Mouse (Mus musculus) hindbrain, embryonic 13.5 days (tissue): ENCODE results near the gene Gskip. TPM values are rescaled to one million over a fixed set of nuclear protein-coding genes. Genes with fewer than 3 reads are reported as not detected.
A peak's percentile ranks its signal among the peaks of the same experiment; 100 is the strongest.

Experiments
- ATAC-seq: fragments of 200-750 bp; cut with Nextera tagmentation; 2 replicates; pipeline ENCODE4 v1.8.0; 2017; ENCODE audit warnings: moderate TSS enrichment; ENCODE audit not compliant: low FRiP score
- H3K27ac ChIP-seq: fragments of 300-500 bp; sonication (generic); 2 replicates; pipeline ENCODE4 v1.5.1; 2015; ENCODE audit warnings: inconsistent platforms, mild to moderate bottlenecking, moderate library complexity
- H3K27me3 ChIP-seq: fragments of 300-500 bp; sonication (generic); 2 replicates; pipeline ENCODE4 v1.6.1; 2015; ENCODE audit warnings: mild to moderate bottlenecking, inconsistent platforms
- H3K36me3 ChIP-seq: fragments of 300-500 bp; sonication (generic); 2 replicates; pipeline ENCODE4 v1.6.1; 2015; ENCODE audit warnings: mild to moderate bottlenecking, inconsistent platforms
- H3K4me1 ChIP-seq: fragments of 300-500 bp; sonication (generic); replicated peaks from 2 replicates; pipeline ENCODE4 v1.6.1; 2015; ENCODE audit warnings: inconsistent platforms
- H3K4me2 ChIP-seq: fragments of 300-500 bp; sonication (generic); 2 replicates; pipeline ENCODE4 v1.6.1; 2015; ENCODE audit warnings: inconsistent platforms, mild to moderate bottlenecking, moderate library complexity
- H3K4me3 ChIP-seq: fragments of 300-500 bp; sonication (generic); 2 replicates; pipeline ENCODE4 v1.5.1; 2015; ENCODE audit warnings: mild to moderate bottlenecking, inconsistent platforms
- H3K9ac ChIP-seq: fragments of 300-500 bp; sonication (generic); 2 replicates; pipeline ENCODE4 v1.6.1; 2015; ENCODE audit warnings: mild to moderate bottlenecking, inconsistent platforms
- H3K9me3 ChIP-seq: fragments of 300-500 bp; sonication (generic); 2 replicates; pipeline ENCODE4 v1.6.1; 2016; ENCODE audit warnings: inconsistent platforms
- WGBS: fragments of 180-500 bp; shearing (Covaris S2); methylation state at CpG from one replicate; pipeline ENCODE4 v1.1.7; 2015; 5-methylcytosine and 5-hydroxymethylcytosine counted together
- polyA plus RNA-seq: library from polyadenylated mRNA; unstranded; fragments of >200 nt; fragmentation: Nextera tagmentation; extraction: Ambion mirVana; gene quantifications from 2 replicates; pipeline ENCODE4 v1.2.1, GENCODE M21; 2015

The Gskip gene
- polyA plus RNA-seq: 34.5 and 36.7 TPM in 2 replicates

DNA sequence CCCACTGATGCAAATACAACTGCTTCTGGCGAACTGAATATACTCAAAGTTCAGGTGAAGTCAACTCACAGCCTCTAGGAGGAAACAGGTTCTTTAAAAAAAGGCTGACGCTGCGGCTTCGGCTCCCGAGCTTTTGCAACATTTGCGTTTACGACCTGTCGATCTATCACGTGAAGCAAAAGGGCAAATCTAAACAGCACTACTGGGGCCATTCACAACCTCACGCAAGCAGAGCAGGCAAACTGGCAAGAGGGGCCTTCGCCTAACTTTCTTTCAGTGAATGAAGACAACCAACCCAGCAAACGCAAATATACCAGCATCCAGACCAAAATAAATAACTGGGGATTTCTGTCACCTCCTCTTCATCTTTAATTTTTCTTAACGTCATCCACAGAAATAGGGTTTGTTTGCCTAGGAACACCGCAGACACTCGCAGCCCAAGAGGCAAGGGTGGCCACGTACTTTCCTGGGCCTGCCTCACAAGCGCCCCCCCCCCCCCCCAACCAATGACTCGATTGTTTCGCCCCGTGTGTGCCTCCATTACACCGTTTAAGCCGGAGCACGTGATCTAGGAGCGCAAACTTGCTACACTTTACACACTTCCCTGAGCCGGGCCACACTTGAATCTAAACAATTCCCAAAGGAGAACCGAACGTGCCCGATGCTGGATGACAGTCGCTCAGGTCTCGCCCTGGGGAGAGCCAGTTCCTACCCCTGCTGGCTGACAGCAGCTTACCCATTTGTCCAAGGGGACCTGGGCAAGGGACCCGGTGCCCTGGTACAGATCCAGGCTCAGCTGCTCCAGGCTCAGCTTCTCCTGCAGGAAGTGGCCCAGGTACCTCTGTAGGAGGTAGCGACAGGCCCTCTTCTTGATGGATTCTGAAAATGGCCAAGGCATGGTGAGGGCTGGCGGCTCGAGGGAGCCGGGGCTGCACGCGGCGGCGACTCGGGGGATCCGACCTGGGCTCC lies at the start of gene Gskip:
Gene Gskip, plus strand, starts transcription at position 897 of the 969 bp plus-strand sequence.
- peak within 1 kb of the TSS; percentile 95 for H3K4me3 ChIP-seq
- 2% methylated on average over 41 of the region's 41 CpGs for WGBS
- no peaks in the 10 kb centered on the region for H3K27me3 ChIP-seq
- peaks cover 39% of the 10 kb centered on the region for H3K4me1 ChIP-seq
- H3K4me2 ChIP-seq: peak within 1 kb of the TSS; percentile 89
- peak; percentile 67 for ATAC-seq
- H3K36me3 ChIP-seq: peaks cover 10% of the 10 kb centered on the region
- no peaks in the 10 kb centered on the region for H3K9me3 ChIP-seq
- H3K9ac ChIP-seq: peak within 1 kb of the TSS; percentile 92
- peak within 1 kb of the TSS; percentile 95 for H3K27ac ChIP-seq

DNA sequence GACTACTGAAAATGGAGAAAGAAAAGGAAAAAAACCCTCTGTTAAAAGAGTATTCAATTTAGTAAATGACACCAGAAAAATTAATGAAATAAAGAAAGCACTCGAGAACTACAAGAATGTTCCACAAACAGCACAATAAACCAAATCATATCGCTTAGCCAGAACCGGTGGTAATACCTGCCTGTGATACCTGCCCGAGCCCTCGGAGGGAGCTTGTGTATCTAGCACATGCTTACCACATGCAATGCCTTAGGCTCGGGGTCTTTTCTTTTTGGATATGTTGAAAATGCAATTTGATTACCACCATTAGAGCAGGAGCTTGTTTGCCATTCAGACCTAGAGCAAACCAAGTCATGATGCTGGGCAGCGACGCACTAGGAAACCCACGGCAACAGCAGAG lies 48.1 kb upstream of the Gskip start:
- WGBS: 95% methylated on average over 9 of the region's 9 CpGs
- Histone ChIP-seq H3K4me3 (no peak overlapping the region), H3K9ac (no peak overlapping the region), H3K36me3 (peaks cover 93% of the 10 kb centered on the region), H3K4me2 (no peak overlapping the region), H3K27ac (no peak overlapping the region), H3K4me1 (no peaks in the 10 kb centered on the region), H3K27me3 (no peaks in the 10 kb centered on the region), H3K9me3 (no peaks in the 10 kb centered on the region)
- no peak for ATAC-seq

DNA sequence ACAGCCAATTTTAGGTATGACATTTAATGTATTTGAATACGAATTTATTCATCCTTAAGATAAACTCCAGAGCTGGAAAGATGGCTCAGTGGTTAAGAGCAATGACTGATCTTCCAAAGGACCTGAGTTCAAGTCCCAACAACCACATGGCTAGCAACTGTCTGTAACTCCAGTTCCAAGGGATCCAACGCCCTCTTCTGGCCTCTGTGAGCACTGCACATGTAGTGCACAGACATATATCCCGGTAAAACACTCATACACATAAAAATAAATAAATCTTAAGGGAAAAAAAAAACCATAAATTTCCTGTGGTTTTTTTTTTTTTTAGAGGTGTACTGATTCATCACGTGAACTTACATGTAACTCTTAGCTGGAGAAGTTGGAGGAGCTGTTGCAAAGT lies 47.1 kb upstream of the Gskip start:
- peaks cover 98% of the 10 kb centered on the region for H3K36me3 ChIP-seq
- no peak overlapping the region for H3K27ac ChIP-seq
- no peaks in the 10 kb centered on the region for H3K27me3 ChIP-seq
- H3K9me3 ChIP-seq: no peaks in the 10 kb centered on the region
- no peak overlapping the region for H3K4me2 ChIP-seq
- H3K4me3 ChIP-seq: no peak overlapping the region
- H3K4me1 ChIP-seq: no peaks in the 10 kb centered on the region
- WGBS: 80% methylated on average over 4 of the region's 4 CpGs
- ATAC-seq: no peak
- H3K9ac ChIP-seq: no peak overlapping the region

DNA sequence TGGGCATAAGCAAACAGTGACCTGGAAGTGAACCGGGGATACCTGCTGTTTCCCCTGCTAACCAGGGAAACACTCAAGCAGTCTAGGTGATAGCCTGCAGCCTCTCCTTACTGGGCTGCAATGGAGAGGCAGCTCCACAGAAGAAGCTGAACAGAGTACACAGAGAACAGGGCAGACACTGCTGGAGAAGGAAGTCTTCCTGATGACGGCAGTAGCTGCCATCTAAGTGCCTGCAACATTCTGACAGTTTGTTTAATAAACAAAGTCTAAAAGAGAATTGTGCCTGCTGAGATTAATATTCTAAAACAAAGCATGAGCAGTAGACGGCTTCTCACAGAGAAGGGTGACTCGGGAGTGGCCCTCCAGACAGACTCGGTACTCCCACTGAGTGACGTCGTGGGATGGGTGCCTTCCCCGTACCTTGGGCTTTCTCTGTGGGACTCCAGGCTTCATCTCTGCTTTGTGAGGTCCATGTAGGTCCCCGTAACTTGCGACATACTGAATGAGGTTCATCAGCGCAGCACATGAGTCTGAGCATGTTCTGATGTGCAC lies 41.8 kb upstream of the Gskip start:
- no peak overlapping the region for H3K9ac ChIP-seq
- no peaks in the 10 kb centered on the region for H3K4me1 ChIP-seq
- H3K4me3 ChIP-seq: no peak overlapping the region
- no peaks in the 10 kb centered on the region for H3K27me3 ChIP-seq
- no peak overlapping the region for H3K27ac ChIP-seq
- peaks cover 96% of the 10 kb centered on the region for H3K36me3 ChIP-seq
- ATAC-seq: no peak
- no peak overlapping the region for H3K4me2 ChIP-seq
- no peaks in the 10 kb centered on the region for H3K9me3 ChIP-seq
- WGBS: 93% methylated on average over 11 of the region's 11 CpGs

DNA sequence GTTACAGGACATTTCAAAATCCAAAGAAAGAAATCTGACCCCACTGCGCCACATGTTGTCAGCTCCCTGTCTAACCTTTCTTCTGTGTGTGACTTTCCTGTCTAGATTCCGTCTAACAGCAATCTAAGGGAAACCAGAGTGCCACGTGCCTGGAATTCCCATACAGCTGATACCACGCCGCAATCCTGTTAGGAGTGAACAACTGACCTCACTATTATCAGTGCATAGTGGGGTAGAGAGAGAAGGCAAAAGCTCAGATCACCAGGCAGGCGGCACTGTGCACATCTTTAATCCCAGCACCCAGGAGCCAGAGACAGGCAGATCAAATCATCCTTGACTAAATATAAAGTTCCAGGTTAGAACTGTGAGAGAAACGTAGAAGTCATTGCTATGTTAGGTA lies 28.8 kb upstream of the Gskip start:
- 95% methylated on average over 7 of the region's 7 CpGs for WGBS

DNA sequence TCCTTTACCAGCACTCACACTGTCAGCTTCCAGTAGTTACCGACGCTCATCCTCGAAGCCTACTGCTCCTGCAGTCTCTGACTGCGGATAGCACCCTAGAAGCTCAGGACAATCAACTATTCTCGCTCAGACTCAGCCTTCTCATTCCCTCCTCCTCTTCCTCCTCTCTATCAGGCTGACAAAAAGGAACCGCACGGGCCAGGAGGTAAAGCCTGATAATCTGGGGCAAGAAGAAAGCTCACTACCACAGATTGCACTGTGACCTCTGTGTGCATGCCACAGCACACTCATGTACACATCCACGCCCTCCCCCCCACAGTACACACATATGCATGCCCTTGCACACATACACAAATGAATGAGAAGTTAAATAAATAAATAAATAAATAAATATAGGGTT lies 8.4 kb upstream of the Gskip start:
- Histone ChIP-seq H3K27me3 (no peaks in the 10 kb centered on the region), H3K4me2 (no peak overlapping the region), H3K36me3 (peaks cover 22% of the 10 kb centered on the region), H3K4me3 (no peak overlapping the region), H3K4me1 (0 out of 2 replicates have a peak, but pooled peaks cover 3% of the 10 kb centered on the region), H3K27ac (no peak overlapping the region), H3K9ac (no peak overlapping the region), H3K9me3 (no peaks in the 10 kb centered on the region)
- 95% methylated on average over 8 of the region's 8 CpGs for WGBS
- ATAC-seq: no peak

More for the DNA sequence above, 28.8 kb upstream of the Gskip start:
- Histone ChIP-seq H3K4me2 (no peak overlapping the region), H3K36me3 (peaks cover 97% of the 10 kb centered on the region), H3K9ac (no peak overlapping the region), H3K27me3 (no peaks in the 10 kb centered on the region), H3K4me1 (no peaks in the 10 kb centered on the region), H3K4me3 (no peak overlapping the region), H3K27ac (no peak overlapping the region), H3K9me3 (no peaks in the 10 kb centered on the region)
- no peak for ATAC-seq

DNA sequence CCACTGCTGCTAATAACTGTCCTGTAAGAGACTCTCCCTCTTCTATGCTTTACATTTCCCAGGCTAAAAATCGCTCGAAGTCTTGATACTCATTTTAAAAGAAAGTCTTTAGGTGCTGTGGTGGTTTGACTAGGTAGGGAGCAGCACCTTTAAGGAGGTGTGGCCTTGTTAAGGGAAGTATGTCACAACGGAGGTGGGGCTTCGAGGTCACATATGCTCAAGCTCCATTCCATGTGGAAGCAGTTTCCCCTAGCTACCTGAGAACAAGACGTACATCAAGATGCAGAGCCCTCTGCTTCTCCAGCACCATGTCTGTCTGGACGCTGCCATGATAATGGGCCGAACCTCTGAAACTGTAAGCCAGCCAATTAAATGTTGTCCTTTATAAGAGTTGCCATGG lies 6.4 kb upstream of the Gskip start:
- ATAC-seq: no peak
- Histone ChIP-seq H3K27me3 (no peaks in the 10 kb centered on the region), H3K27ac (no peak overlapping the region), H3K4me1 (peaks cover 15% of the 10 kb centered on the region), H3K9me3 (no peaks in the 10 kb centered on the region), H3K4me2 (no peak overlapping the region), H3K9ac (no peak overlapping the region), H3K4me3 (no peak overlapping the region), H3K36me3 (peaks cover 15% of the 10 kb centered on the region)
- WGBS: 94% methylated on average over 7 of the region's 7 CpGs

DNA sequence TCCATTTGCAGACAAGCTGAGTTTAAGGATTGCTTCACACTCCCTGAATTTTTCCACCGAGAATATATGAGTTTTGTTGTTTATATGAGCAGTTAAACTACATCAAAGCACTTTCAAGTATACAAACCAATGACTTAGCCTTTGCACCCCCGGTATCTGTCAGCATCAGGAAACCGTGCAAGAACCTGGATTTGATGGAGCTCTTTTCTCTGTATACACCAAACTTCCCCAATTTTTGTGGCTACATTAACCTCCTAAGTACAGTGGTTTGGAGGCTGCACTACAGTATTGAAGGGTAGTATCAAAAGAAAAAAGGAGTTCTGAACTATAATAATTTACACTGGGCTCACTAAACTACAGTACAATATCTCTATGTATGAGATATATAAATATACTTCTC lies 5.9 kb upstream of the Gskip start:
- WGBS: 94% methylated on average over 3 of the region's 3 CpGs
- no peak overlapping the region for H3K9ac ChIP-seq
- ATAC-seq: no peak

DNA sequence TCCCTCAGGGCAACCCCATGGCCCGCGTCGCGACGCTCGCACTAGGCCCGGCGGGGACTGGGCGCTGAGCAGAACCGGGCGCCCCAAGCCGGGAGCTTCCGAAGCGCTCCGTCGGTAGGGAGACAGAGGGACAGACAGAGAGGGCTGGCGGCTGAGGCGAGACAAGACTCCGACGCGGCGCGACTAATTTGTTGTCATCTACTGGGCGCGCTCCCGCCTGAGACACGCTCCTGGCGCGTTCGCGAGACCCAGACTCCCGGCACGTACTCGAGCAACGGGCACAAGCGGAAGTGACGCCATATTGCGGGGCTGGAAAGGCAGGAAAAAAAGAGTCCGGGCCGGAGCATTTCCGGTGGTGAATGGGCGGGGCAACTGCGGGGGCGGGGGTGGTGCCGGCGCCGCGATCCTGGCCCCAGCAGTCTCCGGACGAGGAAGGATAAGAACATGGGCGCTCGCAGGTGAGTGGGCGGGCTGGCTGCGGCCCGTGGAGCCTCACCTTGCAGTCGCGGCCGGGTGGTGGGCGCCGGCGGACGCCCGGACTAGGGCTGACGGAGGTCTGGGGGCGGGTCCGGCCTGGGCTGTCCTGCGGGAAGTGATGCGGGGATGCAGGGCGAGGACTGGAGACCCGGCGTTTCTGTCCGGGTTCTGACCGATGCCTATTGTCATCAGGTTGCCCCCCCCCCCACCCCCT lies 517 bp downstream of the Gskip start, which contains the start of gene Atg2b:
Gene Atg2b, minus strand, starts transcription at position 211 of the 691 bp plus-strand sequence.
- no peaks in the 10 kb centered on the region for H3K27me3 ChIP-seq
- H3K4me2 ChIP-seq: peak within 1 kb of the TSS; percentile 89
- no peaks in the 10 kb centered on the region for H3K9me3 ChIP-seq
- H3K4me1 ChIP-seq: peaks cover 39% of the 10 kb centered on the region
- peak within 1 kb of the TSS; percentile 95 for H3K27ac ChIP-seq
- peaks cover 19% of the 10 kb centered on the region for H3K36me3 ChIP-seq
- WGBS: under 1% methylated on average over 73 of the region's 73 CpGs
- peak within 1 kb of the TSS; percentile 92 for H3K9ac ChIP-seq
- peak; percentile 93 for ATAC-seq
- H3K4me3 ChIP-seq: peak within 1 kb of the TSS; percentile 95

More for the DNA sequence above, 5.9 kb upstream of the Gskip start:
- peaks cover 9% of the 10 kb centered on the region for H3K36me3 ChIP-seq
- H3K9me3 ChIP-seq: no peaks in the 10 kb centered on the region
- peaks cover 21% of the 10 kb centered on the region for H3K4me1 ChIP-seq
- H3K4me2 ChIP-seq: no peak overlapping the region
- H3K27me3 ChIP-seq: no peaks in the 10 kb centered on the region
- H3K27ac ChIP-seq: no peak overlapping the region
- H3K4me3 ChIP-seq: no peak overlapping the region

DNA sequence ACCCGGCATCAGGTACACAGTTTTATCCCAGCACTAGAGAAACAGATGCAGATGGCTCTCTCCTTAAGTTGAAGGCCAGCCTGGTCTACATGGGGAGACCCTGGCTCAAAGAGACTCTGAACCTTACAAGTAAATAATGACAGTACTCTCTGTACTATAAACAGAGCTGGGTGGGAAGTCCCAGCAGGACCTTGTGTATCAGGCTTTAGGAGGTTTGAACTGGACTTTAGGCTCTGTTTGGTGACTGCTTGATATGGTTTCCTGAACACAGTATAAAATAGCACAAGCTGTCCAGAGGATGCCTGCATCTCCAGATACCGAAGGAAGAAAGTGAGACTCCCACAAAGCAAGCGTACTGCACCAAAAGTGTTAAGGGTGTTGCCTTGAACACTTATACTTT lies 2.2 kb downstream of the Gskip start:
- no peak for ATAC-seq
- H3K27ac ChIP-seq: no peak overlapping the region
- H3K9ac ChIP-seq: peak overlapping the region; percentile 92
- peak overlapping the region; percentile 95 for H3K4me3 ChIP-seq
- peaks cover 39% of the 10 kb centered on the region for H3K4me1 ChIP-seq
- peaks cover 35% of the 10 kb centered on the region for H3K36me3 ChIP-seq
- 96% methylated on average over 3 of the region's 3 CpGs for WGBS
- no peaks in the 10 kb centered on the region for H3K9me3 ChIP-seq
- H3K4me2 ChIP-seq: peak overlapping the region; percentile 89
- H3K27me3 ChIP-seq: no peaks in the 10 kb centered on the region

DNA sequence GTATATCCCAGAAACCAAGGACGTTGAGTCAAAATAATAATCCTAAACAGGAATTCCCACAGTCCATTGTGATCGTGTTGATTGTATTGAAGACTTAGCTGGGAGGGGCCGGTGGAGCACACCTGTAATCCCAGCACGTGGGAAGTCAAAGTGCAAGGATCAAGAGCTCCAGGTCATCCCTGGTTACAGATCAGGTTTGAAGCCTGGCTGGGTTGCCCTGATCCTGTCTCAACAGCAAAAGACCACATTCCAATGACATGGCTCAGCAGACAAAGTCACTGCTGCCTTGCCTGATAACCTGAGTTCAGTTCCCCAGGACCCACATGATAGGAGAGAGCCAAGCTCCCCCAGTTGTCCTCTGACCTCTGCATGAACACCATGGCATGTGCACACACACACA lies 2.8 kb downstream of the Gskip start:
- WGBS: 88% methylated on average over 4 of the region's 4 CpGs
- Histone ChIP-seq H3K27me3 (no peaks in the 10 kb centered on the region), H3K9me3 (no peaks in the 10 kb centered on the region), H3K4me1 (peaks cover 35% of the 10 kb centered on the region), H3K27ac (no peak overlapping the region), H3K36me3 (peaks cover 40% of the 10 kb centered on the region), H3K4me3 (no peak overlapping the region), H3K9ac (no peak overlapping the region), H3K4me2 (no peak overlapping the region)
- ATAC-seq: no peak

DNA sequence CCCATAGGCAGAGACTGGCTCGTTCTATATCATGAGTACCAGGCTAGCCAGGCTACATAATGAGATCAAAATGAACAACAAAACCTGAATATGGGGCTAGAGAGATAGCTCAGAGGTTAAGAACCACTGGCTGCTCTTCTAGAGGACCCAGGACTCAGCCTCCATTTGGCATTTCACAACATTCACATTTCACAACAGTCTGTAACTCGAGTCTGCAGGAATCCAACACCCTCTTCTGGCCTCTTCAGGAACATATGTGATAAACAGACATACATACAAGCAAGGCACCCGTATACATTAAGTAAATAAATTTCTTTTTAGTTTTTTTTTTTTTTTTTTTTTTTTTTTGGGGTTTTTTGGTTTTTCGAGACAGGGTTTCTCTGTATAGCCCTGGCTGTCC lies 3.9 kb downstream of the Gskip start:
- peaks cover 48% of the 10 kb centered on the region for H3K36me3 ChIP-seq
- no peak overlapping the region for H3K4me2 ChIP-seq
- no peak overlapping the region for H3K4me3 ChIP-seq
- H3K27me3 ChIP-seq: no peaks in the 10 kb centered on the region
- H3K9ac ChIP-seq: no peak overlapping the region
- no peaks in the 10 kb centered on the region for H3K9me3 ChIP-seq
- peaks cover 24% of the 10 kb centered on the region for H3K4me1 ChIP-seq
- WGBS: 98% methylated on average over 4 of the region's 4 CpGs
- no peak overlapping the region for H3K27ac ChIP-seq
- ATAC-seq: no peak
